Mouse (Mus musculus): ENCODE measurements around the gene Irf7.

The Irf7 gene

DNA sequence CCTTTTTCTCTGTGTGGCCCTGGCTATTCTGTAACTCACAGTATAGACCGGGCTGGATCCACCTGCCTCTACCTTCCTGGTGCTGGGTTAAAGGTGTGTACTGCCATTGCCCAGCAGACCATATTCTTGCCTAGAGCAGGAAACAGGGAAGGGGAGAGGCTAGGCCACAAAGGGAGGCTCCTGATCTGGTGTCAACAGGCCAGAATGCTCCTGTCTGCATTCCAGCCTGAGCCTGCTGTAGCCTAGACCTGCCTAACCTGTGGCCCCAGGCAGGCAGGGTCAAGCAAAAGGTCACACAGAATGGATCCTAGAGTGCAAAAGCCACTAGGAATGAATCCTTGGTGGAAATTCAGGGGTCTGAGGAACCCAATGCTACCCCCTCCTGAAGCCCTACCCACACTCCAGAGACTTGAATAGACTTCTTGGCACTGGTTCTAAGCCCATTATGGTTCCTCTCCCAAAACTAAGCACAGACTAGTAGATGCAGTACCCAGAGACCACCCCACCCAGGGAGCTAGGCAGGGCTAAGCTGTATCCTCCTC lies 46.7 kb downstream of the Irf7 start:
- DNase-seq (ENCODE audit: low spot score): no peak

- DNase-seq (ENCODE audit: low spot score): no peak
Measured at GRCm38 (mm10) chr7:141218557-141219133, 47.6 kb downstream of the Irf7 start.

DNA sequence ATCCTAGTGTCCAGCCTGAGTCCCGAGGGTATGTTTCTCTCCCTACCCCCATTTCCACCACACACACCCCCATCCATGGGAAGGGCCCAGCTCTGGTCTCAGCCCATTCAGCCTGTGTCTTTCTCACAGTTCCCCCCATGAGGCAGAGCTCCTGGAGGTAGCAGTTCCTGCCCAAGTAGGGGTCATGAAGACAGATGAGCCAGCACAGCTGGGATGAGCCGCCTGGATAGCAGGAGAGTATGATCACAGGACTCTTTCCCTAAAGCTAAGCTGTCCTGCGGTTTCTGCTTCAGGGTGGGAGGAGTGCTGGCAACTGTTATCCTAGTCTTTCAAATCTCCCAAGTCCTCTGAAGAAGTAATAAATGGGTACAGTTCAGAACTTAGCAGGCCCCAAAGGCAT lies 48.1 kb downstream of the Irf7 start:
- DNase-seq (ENCODE audit: low spot score): no peak

DNA sequence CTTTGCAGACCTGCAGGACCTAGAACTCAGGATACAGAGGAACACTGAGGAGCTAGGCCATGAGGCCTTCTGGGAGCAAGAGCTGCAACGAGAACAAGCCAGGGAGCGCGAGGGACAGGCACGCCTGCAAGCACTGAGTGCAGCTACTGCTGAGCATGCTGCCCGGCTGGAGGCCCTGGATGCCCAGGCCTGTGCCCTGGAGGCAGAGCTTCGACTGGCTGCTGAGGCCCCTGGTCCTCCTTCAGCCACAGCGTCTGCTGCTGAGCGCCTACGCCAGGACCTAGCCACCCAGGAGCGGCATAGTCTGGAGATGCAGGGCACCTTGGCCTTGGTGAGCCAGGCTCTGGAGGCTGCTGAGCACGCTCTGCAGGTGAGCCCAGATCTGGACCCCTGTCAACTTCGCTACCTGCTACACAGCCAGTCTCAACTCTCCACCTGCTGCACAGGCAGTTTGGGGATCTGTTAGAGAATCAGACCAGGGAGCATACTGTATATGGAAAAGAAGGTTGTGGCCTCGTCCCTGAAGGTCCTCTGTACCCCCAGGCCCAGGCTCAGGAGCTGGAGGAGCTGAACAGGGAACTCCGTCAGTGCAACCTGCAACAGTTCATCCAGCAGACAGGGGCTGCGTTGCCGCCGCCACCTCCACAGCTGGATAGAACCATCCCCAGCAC lies 48.8 kb downstream of the Irf7 start:
- DNase-seq (ENCODE audit: low spot score): no peak

DNA sequence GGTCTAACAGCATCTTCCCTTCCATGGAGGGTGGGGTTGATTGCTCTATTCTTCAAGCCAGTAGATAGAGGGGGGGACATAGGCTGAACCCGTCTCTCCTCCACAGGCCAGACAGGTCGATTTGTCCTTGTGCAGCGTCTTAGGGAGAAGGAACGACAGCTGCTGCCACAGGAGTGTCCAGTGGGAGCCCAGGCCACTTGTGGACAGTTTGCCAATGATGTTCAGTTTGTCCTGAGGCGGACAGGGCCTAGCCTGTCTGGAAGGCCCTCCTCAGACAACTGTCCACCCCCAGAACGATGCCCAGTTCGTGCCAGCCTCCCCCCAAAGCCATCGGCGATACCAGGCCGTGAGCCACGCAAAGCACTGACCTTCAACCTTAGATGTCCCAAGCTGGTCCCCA lies 49.4 kb downstream of the Irf7 start:
- DNase-seq (ENCODE audit: low spot score): no peak

DNA sequence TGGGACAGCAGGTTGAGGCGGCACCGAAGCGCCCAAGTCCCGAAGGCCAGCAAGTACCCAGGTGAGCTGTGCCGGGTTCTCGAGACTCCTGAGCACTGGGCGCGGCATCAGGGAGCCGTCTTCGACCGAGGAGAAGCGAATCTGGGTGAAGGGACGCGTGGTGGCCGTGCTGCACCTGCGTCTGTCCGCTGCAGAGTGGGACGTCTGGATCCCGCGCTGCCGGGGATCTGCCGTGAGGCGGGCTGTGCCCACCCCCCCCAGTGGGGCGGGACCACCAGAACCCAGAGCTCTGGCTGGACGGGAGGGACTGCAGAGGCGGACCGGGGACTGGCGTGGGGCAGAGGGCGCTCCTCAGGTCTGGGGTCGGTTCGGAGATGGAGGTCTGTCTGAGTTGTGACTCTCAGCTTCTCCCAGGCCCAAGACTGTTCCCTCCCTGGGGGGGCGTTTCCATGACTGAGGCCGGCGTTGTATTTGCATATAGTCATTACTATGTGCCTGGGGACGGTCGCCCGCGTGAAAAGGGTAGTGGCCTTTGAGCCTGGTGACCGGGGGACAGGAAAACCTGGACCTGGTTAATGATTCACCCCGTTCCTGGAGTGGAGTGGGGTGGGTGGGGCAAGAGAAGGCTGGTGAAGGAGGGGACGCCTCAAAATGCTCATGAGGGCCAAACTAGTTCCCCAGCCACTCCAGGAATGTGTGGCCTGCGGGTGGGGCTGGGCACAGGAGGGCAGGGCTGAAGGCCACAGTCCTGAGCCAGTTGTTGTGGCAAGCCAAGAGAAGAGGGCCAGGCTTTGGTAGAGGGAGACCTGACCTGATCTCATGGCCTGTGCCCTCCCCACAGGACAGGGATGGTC lies 50.2 kb downstream of the Irf7 start:
- no peak for DNase-seq (ENCODE audit: low spot score)

DNA sequence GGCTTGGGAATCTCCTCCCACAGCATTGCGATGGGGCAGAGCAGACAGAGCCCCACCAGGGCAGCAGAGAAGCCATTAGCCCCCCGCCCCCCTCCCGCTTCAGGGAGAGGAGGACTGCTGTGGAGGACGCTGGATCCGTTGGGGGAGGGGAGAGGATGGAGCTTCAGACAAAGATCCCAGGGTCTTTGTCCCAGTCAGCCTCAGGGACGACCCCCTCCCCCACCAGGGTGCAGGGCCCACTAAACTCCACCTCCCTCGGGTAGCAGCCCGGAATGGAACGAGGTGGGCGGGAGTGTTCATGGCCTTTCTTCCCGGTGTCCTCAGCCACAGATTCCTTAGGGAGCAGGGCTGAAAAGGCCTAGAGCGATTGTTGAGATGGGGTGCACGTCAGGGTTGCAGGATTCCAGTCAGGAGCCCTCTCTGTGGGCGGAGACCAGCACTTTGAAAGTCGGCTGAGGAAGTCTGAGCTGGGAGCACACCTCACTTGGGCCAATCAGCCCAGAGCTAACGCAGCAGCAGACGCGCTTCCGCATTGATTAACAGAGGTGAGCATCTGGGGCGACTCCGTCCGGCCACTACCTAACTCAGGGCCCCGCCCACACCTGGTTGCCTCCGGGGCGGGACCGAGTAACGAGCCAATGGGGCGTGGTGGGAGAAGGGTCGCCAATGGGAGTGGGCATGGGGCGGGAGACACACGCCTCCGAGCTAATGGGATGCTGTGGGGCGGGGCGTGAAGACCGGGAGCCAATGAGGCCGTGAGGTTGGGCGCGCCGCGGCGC lies 51.0 kb downstream of the Irf7 start, which contains the start of gene Rassf7:
TSS of gene Rassf7 (plus strand) at position 760 of the 779 bp plus-strand sequence.
- DNase-seq (ENCODE audit: low spot score): peak; percentile 95

DNA sequence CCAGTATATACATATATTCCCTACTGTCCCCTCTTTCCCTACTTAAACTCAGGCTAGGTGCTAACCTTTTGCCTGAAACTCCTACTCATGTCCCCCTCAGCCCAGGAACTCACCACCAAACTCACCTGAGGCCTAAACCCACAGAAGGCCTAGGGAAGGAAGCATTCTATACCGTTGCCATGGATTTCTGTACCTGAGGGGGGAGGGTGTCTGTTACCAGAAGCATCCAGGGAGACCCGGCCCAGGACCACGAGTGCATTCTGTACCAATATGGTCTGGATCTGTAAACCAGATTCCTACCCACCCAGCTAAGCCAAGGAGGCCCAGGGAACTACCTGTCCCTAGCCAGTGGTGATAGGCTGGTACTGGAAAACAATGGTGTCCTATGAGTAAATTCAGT lies 52.0 kb downstream of the Irf7 start:
- no peak for DNase-seq (ENCODE audit: low spot score)

GRCm38 (mm10) chr7:141213605-141214235 lies 52.6 kb downstream of the Irf7 start, which contains the start of gene Lmntd2:
Gene Lmntd2, minus strand, starts transcription at chr7:141214080.
- DNase-seq (ENCODE audit: low spot score): no peak

DNA sequence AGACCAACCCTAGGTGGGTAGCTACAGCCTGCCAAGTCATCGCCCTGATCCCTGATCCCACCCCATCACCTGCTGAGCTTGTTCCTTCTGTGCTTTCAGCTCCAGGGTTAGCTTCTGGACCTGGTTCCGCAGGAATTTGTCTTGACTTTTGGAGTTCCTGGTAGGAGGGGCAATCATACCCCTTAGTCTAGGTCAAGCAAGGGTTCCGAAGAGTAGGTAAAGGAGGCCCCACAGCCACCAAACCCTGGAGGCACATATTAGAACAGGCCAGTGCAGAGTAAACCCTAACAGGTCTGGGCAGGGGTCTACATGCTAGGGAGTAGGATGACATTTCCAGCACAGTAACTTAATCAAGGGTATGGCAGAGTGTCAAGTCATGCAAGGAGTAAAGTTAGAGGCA lies 53.1 kb downstream of the Irf7 start:
- no peak for DNase-seq (ENCODE audit: low spot score)
